Mouse (Mus musculus): ENCODE measurements around the gene Cdhr5. TPM values are rescaled to one million over a fixed set of nuclear protein-coding genes. Genes with fewer than 3 reads are reported as not detected.
"Not testable (repeated sequence)": the region's sequence is repeated elsewhere in the genome, so short reads cannot be mapped to it uniquely, and the experiment has no call there.

Cdhr5 gene
- polyA plus RNA-seq, 2 experiments = 0.29 to 0.43 TPM

GRCm38 (mm10) chr7:141261480-141261879 lies 15.1 kb downstream of the Cdhr5 start:
- H3K9me3 ChIP-seq (ENCODE audit: control insufficient read depth, low read length) = no peaks in the 10 kb centered on the region
- H3K27ac ChIP-seq (replicated peaks; ENCODE audit: low read depth, low read length) = no peak overlapping the region
- H3K4me2 ChIP-seq (replicated peaks; ENCODE audit: low read depth, low read length, severe bottlenecking) = no peak overlapping the region
- H3K9ac ChIP-seq (ENCODE audit: low read depth, low read length, severe bottlenecking) = no peak overlapping the region
- DNase-seq (ENCODE audit: low spot score) (no peak), ATAC-seq (ENCODE audit: low FRiP score, low read depth) (no peak)
- H3K4me1 ChIP-seq (ENCODE audit: control insufficient read depth, insufficient read depth, low read length) = peaks cover 8% of the 10 kb centered on the region; the same call in 1 of the 2 replicates
- no peak for TF ChIP-seq POLR2A (IDR thresholded peaks at IDR 0.05; ENCODE audit: borderline replicate concordance, extremely low read depth, insufficient read depth, insufficient read length)
- no peak overlapping the region for H3K4me3 ChIP-seq (replicated peaks; ENCODE audit: low read length)
- H3K36me3 ChIP-seq (ENCODE audit: control insufficient read depth, insufficient read depth, low read length) = peaks cover 80% of the 10 kb centered on the region
- 86% methylated on average over 3 of the region's 3 CpGs for WGBS
- no peaks in the 10 kb centered on the region for H3K27me3 ChIP-seq (ENCODE audit: control insufficient read depth, insufficient read depth, low read length)

- WGBS = 92% methylated on average over 10 of the region's 10 CpGs
- DNase-seq (ENCODE audit: low spot score) = no peak
Measured at GRCm38 (mm10) chr7:141256159-141256558, 20.4 kb downstream of the Cdhr5 start.

GRCm38 (mm10) chr7:141250486-141250885 lies 26.1 kb downstream of the Cdhr5 start:
- H3K4me3 ChIP-seq (replicated peaks; ENCODE audit: low read length); H3K27me3 ChIP-seq (ENCODE audit: control insufficient read depth, insufficient read depth, low read length); DNase-seq (ENCODE audit: low spot score); H3K4me1 ChIP-seq (ENCODE audit: control insufficient read depth, insufficient read depth, low read length); ATAC-seq (ENCODE audit: low FRiP score, low read depth); H3K9me3 ChIP-seq (ENCODE audit: control insufficient read depth, low read length); H3K4me2 ChIP-seq (replicated peaks; ENCODE audit: low read depth, low read length, severe bottlenecking); H3K9ac ChIP-seq (ENCODE audit: low read depth, low read length, severe bottlenecking); H3K27ac ChIP-seq (replicated peaks; ENCODE audit: low read depth, low read length): not testable (repeated sequence)
- peaks cover 91% of the 10 kb centered on the region for H3K36me3 ChIP-seq (ENCODE audit: control insufficient read depth, insufficient read depth, low read length)
- 85% methylated on average over 4 of the region's 4 CpGs for WGBS

More at GRCm38 (mm10) chr7:141256159-141256558, 20.4 kb downstream of the Cdhr5 start:
- no peak overlapping the region for H3K27ac ChIP-seq (replicated peaks; ENCODE audit: low read depth, low read length)
- no peaks in the 10 kb centered on the region for H3K4me1 ChIP-seq (ENCODE audit: control insufficient read depth, insufficient read depth, low read length)
- H3K27me3 ChIP-seq (ENCODE audit: control insufficient read depth, insufficient read depth, low read length) = no peaks in the 10 kb centered on the region
- H3K36me3 ChIP-seq (ENCODE audit: control insufficient read depth, insufficient read depth, low read length) = peaks cover 95% of the 10 kb centered on the region
- no peak for TF ChIP-seq POLR2A (IDR thresholded peaks at IDR 0.05; ENCODE audit: borderline replicate concordance, extremely low read depth, insufficient read depth, insufficient read length)
- H3K9me3 ChIP-seq (ENCODE audit: control insufficient read depth, low read length) = no peaks in the 10 kb centered on the region
- H3K9ac ChIP-seq (ENCODE audit: low read depth, low read length, severe bottlenecking) = no peak overlapping the region
- no peak for ATAC-seq (ENCODE audit: low FRiP score, low read depth)
- no peak overlapping the region for H3K4me3 ChIP-seq (replicated peaks; ENCODE audit: low read length)
- no peak overlapping the region for H3K4me2 ChIP-seq (replicated peaks; ENCODE audit: low read depth, low read length, severe bottlenecking)

GRCm38 (mm10) chr7:141231551-141231950 lies 45.0 kb downstream of the Cdhr5 start:
- H3K36me3 ChIP-seq (ENCODE audit: control insufficient read depth, insufficient read depth, low read length) = peaks cover 60% of the 10 kb centered on the region
- TF ChIP-seq POLR2A (IDR thresholded peaks at IDR 0.05; ENCODE audit: borderline replicate concordance, extremely low read depth, insufficient read depth, insufficient read length) = no peak
- H3K4me1 ChIP-seq (ENCODE audit: control insufficient read depth, insufficient read depth, low read length) = peaks cover 6% of the 10 kb centered on the region
- no peak overlapping the region for H3K4me2 ChIP-seq (replicated peaks; ENCODE audit: low read depth, low read length, severe bottlenecking)
- H3K27ac ChIP-seq (replicated peaks; ENCODE audit: low read depth, low read length) = no peak overlapping the region
- no peak overlapping the region for H3K9ac ChIP-seq (ENCODE audit: low read depth, low read length, severe bottlenecking)
- no peak overlapping the region for H3K4me3 ChIP-seq (replicated peaks; ENCODE audit: low read length)
- no peaks in the 10 kb centered on the region for H3K9me3 ChIP-seq (ENCODE audit: control insufficient read depth, low read length)
- DNase-seq (ENCODE audit: low spot score) = no peak
- no peak for ATAC-seq (ENCODE audit: low FRiP score, low read depth)
- 96% methylated on average over 9 of the region's 10 CpGs for WGBS
- no peaks in the 10 kb centered on the region for H3K27me3 ChIP-seq (ENCODE audit: control insufficient read depth, insufficient read depth, low read length)

GRCm38 (mm10) chr7:141231111-141231510 lies 45.5 kb downstream of the Cdhr5 start:
- H3K4me3 ChIP-seq (replicated peaks; ENCODE audit: low read length) = no peak overlapping the region
- H3K9ac ChIP-seq (ENCODE audit: low read depth, low read length, severe bottlenecking) = no peak overlapping the region
- peaks cover 57% of the 10 kb centered on the region for H3K36me3 ChIP-seq (ENCODE audit: control insufficient read depth, insufficient read depth, low read length)
- ATAC-seq (ENCODE audit: low FRiP score, low read depth) = no peak
- no peaks in the 10 kb centered on the region for H3K9me3 ChIP-seq (ENCODE audit: control insufficient read depth, low read length)
- no peak overlapping the region for H3K27ac ChIP-seq (replicated peaks; ENCODE audit: low read depth, low read length)
- no peak for TF ChIP-seq POLR2A (IDR thresholded peaks at IDR 0.05; ENCODE audit: borderline replicate concordance, extremely low read depth, insufficient read depth, insufficient read length)
- no peak overlapping the region for H3K4me2 ChIP-seq (replicated peaks; ENCODE audit: low read depth, low read length, severe bottlenecking)
- 89% methylated on average over 3 of the region's 3 CpGs for WGBS
- DNase-seq (ENCODE audit: low spot score) = no peak
- H3K4me1 ChIP-seq (ENCODE audit: control insufficient read depth, insufficient read depth, low read length) = peaks cover 6% of the 10 kb centered on the region
- no peaks in the 10 kb centered on the region for H3K27me3 ChIP-seq (ENCODE audit: control insufficient read depth, insufficient read depth, low read length)

- WGBS = 98% methylated on average over 4 of the region's 4 CpGs
- ATAC-seq (ENCODE audit: low FRiP score, low read depth) (no peak), DNase-seq (ENCODE audit: low spot score) (no peak)
- peaks cover 52% of the 10 kb centered on the region for H3K36me3 ChIP-seq (ENCODE audit: control insufficient read depth, insufficient read depth, low read length)
- peaks cover 6% of the 10 kb centered on the region for H3K4me1 ChIP-seq (ENCODE audit: control insufficient read depth, insufficient read depth, low read length)
- no peak overlapping the region for H3K27ac ChIP-seq (replicated peaks; ENCODE audit: low read depth, low read length)
- no peak overlapping the region for H3K4me3 ChIP-seq (replicated peaks; ENCODE audit: low read length)
- H3K9me3 ChIP-seq (ENCODE audit: control insufficient read depth, low read length) = no peaks in the 10 kb centered on the region
- no peak overlapping the region for H3K4me2 ChIP-seq (replicated peaks; ENCODE audit: low read depth, low read length, severe bottlenecking)
- H3K27me3 ChIP-seq (ENCODE audit: control insufficient read depth, insufficient read depth, low read length) = no peaks in the 10 kb centered on the region
- no peak overlapping the region for H3K9ac ChIP-seq (ENCODE audit: low read depth, low read length, severe bottlenecking)
- TF ChIP-seq POLR2A (IDR thresholded peaks at IDR 0.05; ENCODE audit: borderline replicate concordance, extremely low read depth, insufficient read depth, insufficient read length) = no peak
Measured at GRCm38 (mm10) chr7:141230570-141230969, 46.0 kb downstream of the Cdhr5 start.
